ENCODE assay signal across 21 mouse cellular contexts in the genomic region with DNA sequence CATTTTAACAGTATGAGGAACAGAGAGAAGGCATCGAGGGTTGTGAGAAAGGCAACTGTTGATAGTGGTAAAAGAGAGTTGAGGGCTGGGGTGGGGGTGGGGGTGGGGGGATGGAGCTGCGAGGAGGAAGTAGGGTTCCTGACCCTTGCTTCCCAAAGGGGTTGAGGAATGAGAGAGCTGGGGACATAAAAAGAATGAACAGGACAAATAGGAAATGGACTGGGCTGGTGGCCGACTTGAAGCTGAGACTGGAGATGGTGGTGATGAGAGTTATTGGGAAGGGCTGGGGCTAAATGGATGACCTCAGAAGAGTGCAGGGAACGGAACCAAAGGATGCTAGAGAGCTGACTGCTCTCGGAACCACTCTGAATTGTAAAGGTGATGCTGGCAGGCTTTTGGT. TPM values are rescaled to one million over a fixed set of nuclear protein-coding genes. Genes with fewer than 3 reads are reported as not detected.
"Had no signal": no experiment of that assay in that cellular context is flagged by ENCODE, and none has a peak within 500 bp of the region (broad histone marks: within the 10 kb centered on the region; RNA-seq: fewer than 3 reads in every experiment).

No protein-coding gene starts in this region.

- ATAC-seq: intestine, embryonic 15.5 days; liver, embryonic 12.5 days; midbrain, embryonic 15.5 days had no signal

- H3K4me3 ChIP-seq: intestine, embryonic 15.5 days; limb, embryonic 10.5 days; limb, embryonic 13.5 days; liver, embryonic 12.5 days; liver, embryonic 15.5 days; lung, embryonic 15.5 days; midbrain, embryonic 12.5 days; midbrain, embryonic 15.5 days; neural tube, embryonic 12.5 days; neural tube, embryonic 15.5 days had no signal

- DNase-seq: kidney, adult 8-10 months; liver; lung, adult 18-20 months; right cerebral cortex, adult 18-20 months; right cerebral cortex, postnatal 14 days; right cerebral cortex, postnatal 4 days; thymus, adult 2 months; thymus, postnatal 14 days; thymus, postnatal 4 days had no signal

- H3K4me2 ChIP-seq: intestine, embryonic 15.5 days; limb, embryonic 13.5 days; liver, embryonic 12.5 days; liver, embryonic 15.5 days; lung, embryonic 15.5 days; midbrain, embryonic 12.5 days; midbrain, embryonic 15.5 days; neural tube, embryonic 12.5 days; neural tube, embryonic 15.5 days had no signal

- H3K9ac ChIP-seq: intestine, embryonic 15.5 days; limb, embryonic 13.5 days; liver, embryonic 12.5 days; liver, embryonic 15.5 days; lung, embryonic 15.5 days; midbrain, embryonic 12.5 days; midbrain, embryonic 15.5 days; neural tube, embryonic 12.5 days; neural tube, embryonic 15.5 days had no signal

- H3K9me3 ChIP-seq: intestine, embryonic 15.5 days; limb, embryonic 10.5 days; limb, embryonic 13.5 days; liver, embryonic 12.5 days; liver, embryonic 15.5 days; lung, embryonic 15.5 days; midbrain, embryonic 15.5 days; neural tube, embryonic 12.5 days; neural tube, embryonic 15.5 days had no signal

- H3K27me3 ChIP-seq: intestine, embryonic 15.5 days; limb, embryonic 13.5 days; lung, embryonic 15.5 days; midbrain, embryonic 12.5 days; midbrain, embryonic 15.5 days; neural tube, embryonic 12.5 days; neural tube, embryonic 15.5 days had no signal

- H3K27ac ChIP-seq: intestine, embryonic 15.5 days; limb, embryonic 10.5 days; limb, embryonic 13.5 days; liver, embryonic 12.5 days; liver, embryonic 15.5 days; lung, embryonic 15.5 days; macrophage; midbrain, embryonic 12.5 days; midbrain, embryonic 15.5 days; neural tube, embryonic 12.5 days; neural tube, embryonic 15.5 days; stomach, postnatal 0 days had no signal

RNA-seq across cellular contexts. Expression of a gene that starts 19.4 kb away (rescaled TPM):
- polyA plus RNA-seq: macrophage had no signal
